In the genomic region with DNA sequence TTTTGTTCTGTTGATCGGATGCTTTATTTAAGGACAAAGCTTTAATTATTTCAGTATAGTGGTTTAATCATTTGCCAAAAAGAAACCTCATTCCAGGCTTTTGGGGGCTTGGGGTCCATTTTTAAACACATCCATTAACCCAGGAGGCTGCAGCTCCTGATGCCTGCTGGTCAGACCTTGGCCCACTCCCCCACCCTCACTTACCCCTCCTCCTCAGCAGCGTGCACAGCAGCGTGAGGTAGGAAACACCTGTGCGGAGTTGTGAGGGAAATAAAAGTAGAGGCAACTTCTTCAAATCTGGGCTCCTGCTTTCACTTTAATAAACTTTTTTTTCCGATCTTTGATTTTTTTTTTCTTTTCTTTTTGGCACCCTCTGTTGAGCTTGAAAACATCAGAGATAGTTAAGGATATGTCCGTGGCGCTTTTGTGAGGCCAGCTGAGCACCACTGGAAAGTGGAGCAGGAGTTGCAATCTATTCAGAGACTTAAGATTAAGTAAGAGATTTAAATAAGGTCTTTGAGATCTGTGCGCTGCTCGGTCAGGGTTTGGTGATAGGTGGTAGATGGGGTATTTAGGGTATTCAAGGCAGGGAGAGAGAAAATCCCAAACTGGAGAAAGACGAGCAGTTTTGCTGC, we compare ENCODE assay signal across 10 mouse cellular contexts.
DNase-seq lines count a peak whose midpoint lies in the region; ATAC-seq lines count a peak whose summit lies in the region.
"Had no signal": no experiment of that assay in that cellular context is flagged by ENCODE, and none has a peak within 500 bp of the region (broad histone marks: within the 10 kb centered on the region; RNA-seq: fewer than 3 reads in every experiment).

No protein-coding gene starts in this region.

- H3K9ac ChIP-seq in embryonic facial prominence, embryonic 11.5 days (replicated peaks; ENCODE audit: low read length), result 0 out of 2 replicates have a peak overlapping the region, but pooled peaks have one; percentile 2
- peak overlapping the region; percentile 66 for H3K9ac ChIP-seq in midbrain, embryonic 14.5 days (replicated peaks; ENCODE audit: low read length)

- no peak overlapping the region for H3K27ac ChIP-seq in embryonic facial prominence, embryonic 11.5 days (replicated peaks; ENCODE audit: low read depth, low read length)
- H3K27ac ChIP-seq in midbrain, embryonic 14.5 days (replicated peaks; ENCODE audit: low read depth, low read length), result peak overlapping the region; percentile 85

- no peak overlapping the region for H3K4me3 ChIP-seq in embryonic facial prominence, embryonic 11.5 days (ENCODE audit: low read depth, low read length)
- H3K4me3 ChIP-seq in midbrain, embryonic 14.5 days (replicated peaks; ENCODE audit: low read depth, low read length), result peak overlapping the region; percentile 50

- peak; percentile 41 to 58 for DNase-seq in kidney, postnatal 4 days
- no peak for DNase-seq in kidney, adult 18-20 months
- no peak for DNase-seq in embryonic facial prominence, embryonic 11.5 days (ENCODE audit: low spot score)
- DNase-seq in forelimb bud, embryonic 11.5 days (ENCODE audit: low read depth, low spot score), result peak; percentile 10
- DNase-seq in midbrain, embryonic 14.5 days, result peak; percentile 61
- no peak for DNase-seq in adrenal gland, postnatal 14 days
- DNase-seq in embryo, embryonic 9.5 days (ENCODE audit: extremely low spot score), result no peak
- DNase-seq: gastrocnemius, postnatal 10 days; thymus, adult 18-20 months had no signal

- WGBS in embryonic facial prominence, embryonic 11.5 days, result 23% methylated on average over 10 of the region's 10 CpGs
- WGBS in midbrain, embryonic 14.5 days, result 7% methylated on average over 10 of the region's 10 CpGs

- no peak for ATAC-seq in embryonic facial prominence, embryonic 11.5 days (replicated peaks; ENCODE audit: insufficient number of reproducible peaks, low FRiP score, low TSS enrichment, low read depth)
- no peak for ATAC-seq in midbrain, embryonic 14.5 days (ENCODE audit: low FRiP score, low TSS enrichment)
- ATAC-seq in inflammation-experienced regulatory T-cells, adult 6 months, result no peak

- peak overlapping the region; percentile 14; the same call in 1 of the 2 replicates for H3K4me2 ChIP-seq in embryonic facial prominence, embryonic 11.5 days (ENCODE audit: low read depth, low read length)
- peak overlapping the region; percentile 81 for H3K4me2 ChIP-seq in midbrain, embryonic 14.5 days (ENCODE audit: low read length)

- H3K27me3 ChIP-seq in embryonic facial prominence, embryonic 11.5 days (ENCODE audit: control insufficient read depth, insufficient read depth, low read length), result no peaks in the 10 kb centered on the region
- no peaks in the 10 kb centered on the region for H3K27me3 ChIP-seq in midbrain, embryonic 14.5 days (ENCODE audit: control insufficient read depth, insufficient read depth, low read length)

- no peaks in the 10 kb centered on the region for H3K9me3 ChIP-seq in embryonic facial prominence, embryonic 11.5 days (replicated peaks; ENCODE audit: control insufficient read depth, low read length)
- no peaks in the 10 kb centered on the region for H3K9me3 ChIP-seq in midbrain, embryonic 14.5 days (ENCODE audit: control insufficient read depth, low read length)

- no peaks in the 10 kb centered on the region for H3K36me3 ChIP-seq in embryonic facial prominence, embryonic 11.5 days (replicated peaks; ENCODE audit: control insufficient read depth, insufficient read depth, low read depth, low read length)
- no peaks in the 10 kb centered on the region for H3K36me3 ChIP-seq in midbrain, embryonic 14.5 days (ENCODE audit: control insufficient read depth, insufficient read depth, low read length)

- H3K4me1 ChIP-seq in embryonic facial prominence, embryonic 11.5 days (ENCODE audit: control insufficient read depth, insufficient read depth, low read length), result no peaks in the 10 kb centered on the region
- H3K4me1 ChIP-seq in midbrain, embryonic 14.5 days (ENCODE audit: control insufficient read depth, insufficient read depth, low read length), result peaks cover 40% of the 10 kb centered on the region

Comparison
In these comparisons a context has a peak if more than half of its experiments do, and no peak if none do; other contexts are left out.
1. DNase-seq: peak in kidney, postnatal 4 days (2 of 2), forelimb bud, embryonic 11.5 days (single experiment) and midbrain, embryonic 14.5 days (single experiment); none in kidney, adult 18-20 months (single experiment), embryonic facial prominence, embryonic 11.5 days (single experiment), adrenal gland, postnatal 14 days (single experiment) and embryo, embryonic 9.5 days (single experiment).